Mouse (Mus musculus) liver, adult 2 months (tissue): Measurements from ENCODE around the gene Capn1.

ENCODE experiments used
- CTCF ChIP-seq: fragments of 200-500 bp; IDR thresholded peaks from 2 replicates; pipeline ENCODE4 v1.5.1; 2011; ENCODE audit warnings: low read depth, low read length, control low read depth
- POLR2A ChIP-seq: fragments of 200-500 bp; IDR thresholded peaks from 2 replicates; pipeline ENCODE4 v1.6.1; 2011; ENCODE audit warnings: low read length, control low read depth; ENCODE audit not compliant: insufficient read depth; ENCODE audit errors: extremely low read depth

DNA sequence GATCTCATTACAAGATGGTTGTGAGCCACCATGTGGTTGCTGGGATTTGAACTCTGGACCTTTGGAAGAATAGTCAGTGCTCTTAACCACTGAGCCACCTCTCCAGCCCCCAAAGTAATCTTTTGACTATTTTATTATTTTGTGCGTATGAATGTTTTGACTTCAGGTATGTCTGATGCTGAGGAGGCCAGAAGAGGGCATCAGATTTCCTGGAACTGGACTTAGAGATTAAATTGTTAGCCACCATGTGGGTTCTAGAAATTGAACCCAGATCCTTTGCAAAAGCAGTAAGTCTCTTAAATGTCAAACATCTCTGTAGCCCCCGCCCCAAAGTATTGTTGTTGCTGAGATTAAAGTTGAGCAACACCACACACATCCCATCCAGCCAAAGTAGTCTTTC, 49.8 kb downstream of the Capn1 start:
- TF ChIP-seq POLR2A (no peak), CTCF (no peak)
